Mouse (Mus musculus) ES-E14 (cell line): ENCODE measurements around the gene Cox8a. TPM values are rescaled to one million over a fixed set of nuclear protein-coding genes. Genes with fewer than 3 reads are reported as not detected.
A peak's percentile ranks its signal among the peaks of the same experiment; 100 is the strongest.

Experiments
- DNase-seq: peaks from one replicate; pipeline ENCODE4 v3.0.0-alpha.2; 2013; ENCODE audit warnings: low read depth, low spot score
- H3K27ac ChIP-seq: 2 replicates; pipeline ENCODE4 v1.5.1; 2012; ENCODE audit warnings: low read depth, mild to moderate bottlenecking, low read length, moderate library complexity, mixed read lengths; ENCODE audit not compliant: poor library complexity, insufficient read depth, severe bottlenecking
- H3K36me3 ChIP-seq: 2 replicates; pipeline ENCODE4 v1.6.1; 2012; ENCODE audit warnings: mild to moderate bottlenecking, low read length, moderate library complexity, mixed read lengths; ENCODE audit not compliant: control insufficient read depth, poor library complexity, insufficient read depth, severe bottlenecking
- H3K4me1 ChIP-seq, 2 experiments: fragments of 150-350 bp in 1 of 2; sonication (generic) in 1 of 2; 2 replicates each; pipeline ENCODE4 v1.6.1; 2012; ENCODE audit warnings: low read length in 2 of 2, mild to moderate bottlenecking in 1 of 2, mixed read lengths in 1 of 2; ENCODE audit not compliant: control insufficient read depth in 2 of 2, insufficient read depth in 2 of 2, poor library complexity in 1 of 2
- H3K4me3 ChIP-seq, 2 experiments: fragments of 150-350 bp in 1 of 2; sonication (generic) in 1 of 2; 2 replicates each; pipeline ENCODE4 v1.5.1; 2012; ENCODE audit warnings: low read length in 2 of 2, low read depth in 1 of 2, mild to moderate bottlenecking in 1 of 2, mixed read lengths in 1 of 2; ENCODE audit not compliant: insufficient read depth in 1 of 2, poor library complexity in 1 of 2, severe bottlenecking in 1 of 2
- H3K9ac ChIP-seq: 2 replicates; pipeline ENCODE4 v1.6.1; 2012; ENCODE audit warnings: low read depth, mild to moderate bottlenecking, low read length, mixed read lengths; ENCODE audit not compliant: poor library complexity, insufficient read depth, severe bottlenecking
- H3K9me3 ChIP-seq: fragments of 150-350 bp; sonication (generic); 2 replicates; pipeline ENCODE4 v1.6.1; 2012; ENCODE audit warnings: low read depth, mild to moderate bottlenecking, low read length; ENCODE audit not compliant: control insufficient read depth, insufficient read depth
- CHD2 ChIP-seq: IDR thresholded peaks from 2 replicates; pipeline ENCODE4 v1.6.1; 2014; ENCODE audit warnings: mild to moderate bottlenecking, low read depth, low read length, inconsistent platforms
- HCFC1 ChIP-seq: IDR thresholded peaks from 2 replicates; pipeline ENCODE4 v1.6.1; 2012; ENCODE audit warnings: low read length, inconsistent platforms, borderline replicate concordance; ENCODE audit not compliant: insufficient read depth
- MAFK ChIP-seq: IDR thresholded peaks from 2 replicates; pipeline ENCODE4 v1.6.1; 2014; ENCODE audit warnings: mild to moderate bottlenecking, low read depth, low read length, inconsistent platforms; ENCODE audit not compliant: insufficient read depth
- ZC3H11A ChIP-seq: IDR thresholded peaks from 2 replicates; pipeline ENCODE4 v1.6.1; 2012; ENCODE audit warnings: low read depth, mild to moderate bottlenecking, inconsistent platforms, low read length, borderline replicate concordance
- ZNF384 ChIP-seq: IDR thresholded peaks from 2 replicates; pipeline ENCODE4 v1.6.1; 2012; ENCODE audit warnings: low read depth, low read length, inconsistent platforms
- in situ Hi-C, 2 experiments: fragments of 600-800 bp; cut with MboI; formaldehyde crosslinking; loops; one replicate each; pipeline ENCODE4 v1.15.1; 2025; ENCODE audit warnings: low sequenced_read_pairs in 2 of 2, inconsistent platforms in 1 of 2; ENCODE audit not compliant: unreplicated experiment in 2 of 2
- total RNA-seq: library from RNA; depleted of rRNA; stranded (reverse); fragments of 300-350 nt; gene quantifications from 2 replicates; pipeline ENCODE4 v1.2.3, GENCODE M21; 2012

Gene Cox8a
- total RNA-seq, 1 experiment, result 882 TPM

DNA sequence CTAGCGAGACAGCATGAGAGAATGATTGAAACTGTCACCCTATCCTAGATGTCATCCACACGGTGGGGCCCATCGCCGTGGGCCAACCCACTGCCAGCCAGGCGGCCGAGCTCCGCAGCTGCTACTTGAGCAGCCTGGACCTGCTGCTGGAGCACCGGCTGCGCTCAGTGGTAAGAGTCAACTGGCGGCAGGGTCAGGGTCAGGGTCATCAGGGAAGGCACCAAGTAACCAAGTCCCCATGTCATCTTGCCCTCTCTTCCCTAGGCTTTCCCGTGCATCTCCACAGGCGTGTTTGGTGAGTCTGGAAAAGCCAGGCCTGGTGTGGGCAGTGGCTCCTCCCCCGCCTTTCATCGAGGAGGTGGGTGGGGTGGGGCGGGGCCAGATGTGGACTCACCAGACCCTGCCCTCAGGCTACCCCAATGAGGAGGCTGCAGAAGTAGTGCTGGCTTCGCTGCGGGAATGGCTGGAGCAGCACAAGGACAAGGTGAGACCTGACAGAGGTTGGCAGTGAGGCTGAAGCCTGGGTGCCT lies 20.6 kb downstream of the Cox8a start:
- peaks cover 0 to 16% of the 10 kb centered on the region in 2 experiments; a peak in 2 of 4 replicates for H3K4me1 ChIP-seq
- H3K9ac ChIP-seq, result no peak overlapping the region
- peak; percentile 87 for DNase-seq
- no peaks in the 10 kb centered on the region for H3K9me3 ChIP-seq
- in situ Hi-C loops, result loop anchor here (10.0 kb wide), 1 partner anchor 132 kb away; no protein-coding TSS in a partner anchor
- no peak overlapping the region; a peak in 1 of 4 replicates for H3K4me3 ChIP-seq
- TF ChIP-seq HCFC1 (no peak), ZNF384 (no peak), CHD2 (no peak), ZC3H11A (no peak), MAFK (no peak)
- no peak overlapping the region for H3K27ac ChIP-seq
- H3K36me3 ChIP-seq, result peaks cover 33% of the 10 kb centered on the region

DNA sequence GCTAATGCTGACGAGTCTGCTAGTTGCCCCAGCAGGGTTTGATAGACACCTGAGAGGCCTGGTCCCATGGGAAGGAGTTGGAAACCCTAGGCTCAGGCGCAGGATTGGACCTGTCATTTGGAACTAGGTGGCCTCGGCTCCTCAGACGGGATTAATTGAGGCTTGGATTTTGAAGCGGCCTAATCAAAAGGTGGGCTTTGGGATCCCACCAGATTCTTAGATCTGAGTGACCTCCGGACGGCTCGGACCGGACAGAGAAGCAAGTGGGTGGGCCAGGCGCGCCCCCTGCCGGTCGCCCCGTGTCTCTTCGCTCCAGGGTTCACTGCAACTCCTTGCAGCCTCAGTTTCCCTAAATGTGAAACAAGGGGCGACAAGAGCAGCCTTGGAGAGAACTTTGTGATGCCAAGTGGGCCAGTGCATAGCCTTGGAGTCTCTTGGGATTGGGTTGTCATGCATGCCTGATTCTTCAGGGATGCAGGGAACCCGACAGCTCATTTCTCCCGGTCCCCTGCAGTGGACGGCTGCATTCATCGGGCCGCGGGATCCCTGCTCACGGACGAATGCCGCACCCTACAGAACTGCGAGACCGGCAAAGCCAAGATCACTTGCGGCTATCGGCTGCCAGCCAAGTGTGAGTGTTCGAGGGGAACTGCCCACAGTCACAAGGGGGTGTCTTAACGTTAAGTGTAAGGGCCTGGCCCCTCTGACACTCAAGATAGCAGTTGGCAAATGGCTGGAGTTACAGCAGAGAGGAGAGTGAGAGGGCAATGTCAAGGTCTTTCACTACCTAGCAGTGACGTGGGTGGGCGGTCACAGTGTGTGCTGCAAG lies 21.3 kb downstream of the Cox8a start:
- Histone ChIP-seq H3K9ac (no peak overlapping the region), H3K27ac (no peak overlapping the region), H3K36me3 (peaks cover 29% of the 10 kb centered on the region), H3K4me3 (peak overlapping the region in 1 of 2 experiments; percentile 9; a peak in 1 of 4 replicates), H3K9me3 (no peaks in the 10 kb centered on the region), H3K4me1 (peaks cover 0 to 16% of the 10 kb centered on the region in 2 experiments; a peak in 2 of 4 replicates)
- no peak for DNase-seq
- TF ChIP-seq ZC3H11A (peak; percentile 65; the same call in 1 of the 2 replicates), ZNF384 (no peak)
- in situ Hi-C loops, result loop anchor here (10.0 kb wide), 1 partner anchor 131 kb away; no protein-coding TSS in a partner anchor

DNA sequence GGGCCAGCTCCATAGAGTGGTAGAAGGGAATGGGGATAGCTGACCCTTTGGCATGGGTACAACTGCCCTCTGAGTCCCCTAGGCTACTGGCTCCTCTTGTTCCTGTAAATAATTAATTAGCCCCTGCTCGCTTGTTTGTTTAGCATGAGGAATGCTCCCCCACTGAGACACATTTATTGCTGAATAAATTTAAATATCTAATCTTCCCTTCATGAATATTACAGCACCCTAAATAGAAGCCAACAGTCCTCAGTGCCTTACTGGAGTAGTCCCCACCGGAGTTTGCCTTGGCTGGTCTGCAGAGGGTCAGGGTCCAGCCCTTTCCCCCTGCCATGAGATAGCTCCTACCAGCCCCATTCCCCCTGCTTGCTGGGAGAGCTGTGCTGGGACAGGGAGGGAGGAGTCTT lies 24.9 kb downstream of the Cox8a start:
- H3K4me3 ChIP-seq, result no peak overlapping the region
- H3K27ac ChIP-seq, result no peak overlapping the region
- H3K4me1 ChIP-seq, result peaks cover 2 to 27% of the 10 kb centered on the region in 2 experiments; a peak in 2 of 4 replicates
- H3K9ac ChIP-seq, result no peak overlapping the region
- DNase-seq, result no peak
- H3K36me3 ChIP-seq, result no peaks in the 10 kb centered on the region
- no peaks in the 10 kb centered on the region for H3K9me3 ChIP-seq
- in situ Hi-C loops, result loop anchor here (10.0 kb wide), 1 partner anchor 128 kb away; no protein-coding TSS in a partner anchor
- TF ChIP-seq ZNF384 (no peak), CHD2 (no peak)

DNA sequence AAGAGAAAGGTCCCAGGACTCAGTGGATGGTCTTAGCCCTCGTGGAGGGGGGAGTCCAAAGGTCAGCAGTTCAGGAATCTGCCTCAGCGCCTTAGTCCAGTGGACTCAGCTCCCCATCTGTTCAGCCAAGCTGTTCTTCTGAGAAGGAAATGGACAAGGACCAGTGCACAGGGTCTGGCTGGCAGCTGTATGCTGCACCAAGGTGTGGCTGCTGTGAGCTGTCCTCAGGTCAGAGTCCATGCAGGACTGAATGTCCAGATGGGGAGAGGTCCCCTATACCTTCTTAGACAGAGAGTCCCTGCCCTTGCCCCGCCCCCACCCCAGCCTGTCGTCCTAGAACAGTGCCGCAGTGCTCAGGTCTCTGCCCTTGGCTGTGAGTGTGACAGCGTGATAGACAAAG lies 25.8 kb downstream of the Cox8a start:
- Histone ChIP-seq H3K9me3 (no peaks in the 10 kb centered on the region), H3K4me3 (no peak overlapping the region), H3K27ac (no peak overlapping the region), H3K4me1 (peaks cover 4 to 25% of the 10 kb centered on the region in 2 experiments; a peak in 2 of 4 replicates), H3K9ac (no peak overlapping the region), H3K36me3 (no peaks in the 10 kb centered on the region)
- no peak for DNase-seq
- in situ Hi-C loops, result loop anchor here (10.0 kb wide), 1 partner anchor 127 kb away; no protein-coding TSS in a partner anchor
- TF ChIP-seq ZNF384, result no peak

DNA sequence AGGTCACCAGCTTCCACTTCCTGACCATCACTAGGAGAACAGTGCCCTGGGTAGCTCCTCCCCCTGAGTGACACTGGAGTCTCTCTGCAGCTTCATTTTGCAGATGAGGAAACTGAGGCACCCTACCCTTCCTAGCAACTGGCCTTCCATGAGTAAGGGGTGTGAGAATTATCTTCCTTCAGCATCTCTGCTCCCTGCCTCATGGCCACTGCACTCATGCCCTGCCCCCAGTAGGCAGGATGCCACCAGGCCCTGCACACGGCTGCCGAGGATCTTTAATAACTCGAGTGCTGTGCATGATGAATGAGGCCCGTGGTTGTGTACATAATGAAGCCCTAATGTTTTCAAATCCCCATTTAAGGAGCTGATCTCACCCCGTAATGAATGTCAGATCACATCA lies 26.4 kb downstream of the Cox8a start:
- Histone ChIP-seq H3K9ac (no peak overlapping the region), H3K36me3 (no peaks in the 10 kb centered on the region), H3K4me1 (peaks cover 4 to 24% of the 10 kb centered on the region in 2 experiments; a peak in 1 of 4 replicates), H3K4me3 (no peak overlapping the region), H3K9me3 (no peaks in the 10 kb centered on the region), H3K27ac (no peak overlapping the region)
- in situ Hi-C loops, result loop anchor here (10.0 kb wide), 1 partner anchor 126 kb away; no protein-coding TSS in a partner anchor
- DNase-seq, result no peak
- TF ChIP-seq CHD2 (no peak), HCFC1 (no peak), MAFK (no peak), ZNF384 (no peak), ZC3H11A (no peak)
